Mouse (Mus musculus): ENCODE measurements around the gene Sall2. TPM values are rescaled to one million over a fixed set of nuclear protein-coding genes. Genes with fewer than 3 reads are reported as not detected.
"Not testable (repeated sequence)": the region's sequence is repeated elsewhere in the genome, so short reads cannot be mapped to it uniquely, and the experiment has no call there.

The Sall2 gene
- polyA plus RNA-seq, 1 experiment from 2014 or later: 27.0 TPM

DNA sequence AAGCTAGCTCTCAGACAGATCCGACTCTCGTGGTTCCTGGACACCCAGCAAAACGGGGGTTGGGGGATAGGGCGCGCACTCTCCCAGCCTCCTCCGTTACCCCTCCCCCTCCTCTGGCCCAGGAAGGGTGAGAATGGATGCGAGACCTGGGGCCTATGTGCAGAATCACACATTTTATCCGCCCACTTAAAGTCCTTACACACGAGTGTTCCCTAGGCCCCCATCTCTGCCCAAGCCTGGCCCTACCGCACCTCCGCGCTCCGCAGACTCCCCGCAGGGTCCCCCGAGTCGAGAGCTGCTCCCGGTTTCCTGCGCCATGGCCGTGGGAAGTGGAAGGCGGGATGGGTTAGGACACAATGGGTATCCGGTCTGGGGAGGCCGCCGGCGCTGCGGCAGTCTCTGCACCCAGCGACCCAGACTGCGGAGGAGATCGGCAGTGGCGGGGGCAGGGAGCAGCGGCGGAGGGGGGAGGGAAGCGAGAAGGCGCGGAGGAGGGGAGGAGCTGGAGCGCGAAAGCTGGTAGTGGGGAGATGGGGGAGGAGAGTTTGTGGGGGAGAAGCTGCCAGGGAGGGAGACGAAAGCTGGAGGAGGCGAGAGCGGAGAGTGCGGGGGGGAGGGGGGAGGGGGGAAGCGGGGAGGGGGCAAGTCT, 12.6 kb downstream of the Sall2 start:
- Histone ChIP-seq H3K4me3 (peak overlapping the region; percentile 79), H3K9me3 (peaks cover 17% of the 10 kb centered on the region; the same call in 1 of the 2 replicates), H3K27ac (peak overlapping the region; percentile 91), H3K9ac (peak overlapping the region; percentile 89), H3K4me1 (peaks cover 35% of the 10 kb centered on the region), H3K4me2 (replicated peaks) (peak overlapping the region; percentile 91), H3K36me3 (peaks cover 41% of the 10 kb centered on the region), H3K27me3 (no peaks in the 10 kb centered on the region)
- ATAC-seq (ENCODE audit: low FRiP score, low read depth): peak; percentile 82
- under 1% methylated on average over 31 of the region's 41 CpGs for WGBS

DNA sequence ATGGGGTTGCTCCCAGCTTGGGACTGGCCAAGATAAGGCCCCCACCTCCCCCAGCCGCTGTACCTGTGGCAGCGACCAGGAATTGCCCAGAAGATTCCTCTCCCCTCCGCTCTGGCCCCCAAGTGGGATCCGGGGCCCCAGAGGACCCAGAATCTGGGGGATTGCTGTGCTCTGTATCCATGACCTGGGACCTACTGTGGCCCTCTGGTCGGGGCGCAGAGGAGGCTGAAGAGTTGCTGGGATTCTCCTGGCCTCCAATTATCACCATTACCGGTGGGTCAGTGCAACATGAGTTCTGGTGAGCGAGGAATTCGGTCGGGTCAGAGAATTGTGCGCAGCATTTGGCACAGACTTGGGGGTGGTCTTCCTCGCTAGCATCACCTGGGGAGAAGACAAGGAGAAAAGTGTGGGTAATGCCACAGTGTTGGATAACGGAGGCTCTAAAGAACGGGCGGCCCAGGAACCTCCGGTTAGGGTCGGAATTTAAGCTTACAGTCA, 13.2 kb downstream of the Sall2 start:
- peak overlapping the region; percentile 91 for H3K27ac ChIP-seq
- ATAC-seq (ENCODE audit: low FRiP score, low read depth): no peak
- peak overlapping the region; percentile 91 for H3K4me2 ChIP-seq (replicated peaks)
- peaks cover 35% of the 10 kb centered on the region for H3K4me1 ChIP-seq
- H3K27me3 ChIP-seq: no peaks in the 10 kb centered on the region
- H3K9ac ChIP-seq: peak overlapping the region; percentile 89
- peaks cover 47% of the 10 kb centered on the region for H3K36me3 ChIP-seq
- H3K9me3 ChIP-seq: peaks cover 17% of the 10 kb centered on the region; the same call in 1 of the 2 replicates
- WGBS: 4% methylated on average over 17 of the region's 17 CpGs
- peak overlapping the region; percentile 79 for H3K4me3 ChIP-seq

DNA sequence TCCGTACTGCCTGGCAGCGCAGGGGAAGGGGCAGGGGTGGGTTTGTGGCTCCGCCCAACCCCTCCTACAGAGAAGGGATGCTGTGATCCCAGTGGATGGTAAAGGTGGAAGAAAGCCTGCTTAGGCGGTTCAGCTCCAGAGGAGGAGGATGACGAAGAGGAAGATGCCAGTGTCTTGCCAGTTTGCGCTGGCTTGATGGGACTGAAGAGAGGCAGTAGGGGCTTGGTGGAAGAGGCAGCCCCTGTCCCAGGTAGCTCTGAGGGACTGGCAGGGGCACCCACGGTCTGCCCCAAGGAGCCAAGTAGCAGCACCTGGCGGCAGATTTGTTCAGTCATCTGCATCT, 13.8 kb downstream of the Sall2 start:
- Histone ChIP-seq H3K9me3 (peaks cover 17% of the 10 kb centered on the region; the same call in 1 of the 2 replicates), H3K9ac (peak overlapping the region; percentile 89), H3K27me3 (no peaks in the 10 kb centered on the region), H3K4me2 (replicated peaks) (peak overlapping the region; percentile 91), H3K27ac (0 out of 2 replicates have a peak overlapping the region, but pooled peaks have one; percentile 91), H3K4me3 (peak overlapping the region; percentile 79), H3K4me1 (peaks cover 35% of the 10 kb centered on the region), H3K36me3 (peaks cover 48% of the 10 kb centered on the region)
- no peak for ATAC-seq (ENCODE audit: low FRiP score, low read depth)
- WGBS: 56% methylated on average over 8 of the region's 8 CpGs

DNA sequence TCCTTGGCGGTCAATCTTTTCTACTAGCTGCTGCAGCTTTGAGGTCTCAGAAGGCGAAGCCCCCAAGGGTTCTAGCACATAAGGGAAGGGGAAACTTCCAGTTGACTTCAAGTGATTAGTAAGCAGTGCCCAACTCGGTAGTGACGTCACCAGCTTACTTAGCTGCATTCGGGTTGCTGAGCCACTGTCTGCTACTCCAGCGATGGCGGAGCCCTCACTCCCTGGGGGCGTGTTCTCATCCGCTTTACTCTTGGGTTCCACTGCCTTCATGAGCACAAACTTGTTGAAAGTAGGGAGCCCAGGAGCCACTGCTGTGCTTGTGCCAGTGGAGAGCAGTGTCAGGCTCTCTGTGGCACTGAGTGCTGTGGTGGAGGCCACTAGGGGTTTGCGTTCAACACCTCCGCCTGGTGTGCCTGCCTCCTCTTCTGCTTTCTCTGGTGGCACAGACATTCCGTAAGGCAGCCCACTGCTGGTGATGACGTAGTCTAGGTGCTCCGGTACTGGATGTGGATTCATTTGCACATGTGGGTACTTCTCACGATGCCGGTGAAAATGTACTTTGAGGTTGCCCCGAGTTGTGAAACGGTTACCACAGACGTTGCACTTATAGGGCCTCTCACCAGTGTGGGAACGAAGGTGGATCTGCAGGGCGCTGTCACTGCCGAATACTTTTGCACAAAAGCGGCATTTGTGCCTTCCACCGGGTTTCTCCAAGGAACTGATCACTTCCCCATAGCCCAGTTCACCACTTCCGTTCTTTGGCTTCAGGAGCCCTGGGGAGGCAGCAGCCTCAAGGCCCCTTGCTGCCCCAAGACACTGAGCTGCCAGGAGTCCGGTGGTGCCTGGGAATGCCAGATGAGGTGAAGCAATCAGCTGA, 14.4 kb downstream of the Sall2 start:
- H3K4me1 ChIP-seq: peaks cover 35% of the 10 kb centered on the region
- WGBS: 89% methylated on average over 26 of the region's 26 CpGs
- no peak for ATAC-seq (ENCODE audit: low FRiP score, low read depth)
- 0 out of 2 replicates have a peak overlapping the region, but pooled peaks have one; percentile 89 for H3K9ac ChIP-seq
- no peaks in the 10 kb centered on the region for H3K27me3 ChIP-seq
- H3K36me3 ChIP-seq: peaks cover 54% of the 10 kb centered on the region
- peak overlapping the region; percentile 79 for H3K4me3 ChIP-seq
- no peak overlapping the region for H3K27ac ChIP-seq
- H3K4me2 ChIP-seq (replicated peaks): peak overlapping the region; percentile 91
- peaks cover 17% of the 10 kb centered on the region; the same call in 1 of the 2 replicates for H3K9me3 ChIP-seq

DNA sequence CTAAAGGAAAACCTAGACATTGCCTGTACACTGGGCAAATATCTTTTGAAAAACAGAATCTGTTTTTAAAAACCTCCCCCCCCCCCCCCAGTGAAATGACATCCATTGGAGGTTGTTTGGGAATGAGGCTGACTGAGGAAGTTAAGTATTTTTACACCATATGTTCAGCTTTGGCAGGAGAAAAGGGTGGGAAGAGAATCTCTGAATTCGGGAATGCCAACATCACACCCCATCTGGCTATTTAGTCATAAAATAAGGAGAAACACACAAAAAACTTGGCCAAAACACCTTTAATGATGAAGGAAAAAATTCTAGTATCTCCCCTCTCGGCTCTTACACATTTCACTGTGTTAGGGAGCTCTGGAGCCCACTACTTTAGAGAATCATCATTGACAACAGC, 17.7 kb downstream of the Sall2 start:
- peaks cover 17% of the 10 kb centered on the region; the same call in 1 of the 2 replicates for H3K9me3 ChIP-seq
- ATAC-seq (ENCODE audit: low FRiP score, low read depth): no peak
- H3K4me1 ChIP-seq: peaks cover 28% of the 10 kb centered on the region
- H3K4me3 ChIP-seq: no peak overlapping the region
- no peak overlapping the region for H3K4me2 ChIP-seq (replicated peaks)
- WGBS: 85% methylated on average over 2 of the region's 2 CpGs
- peaks cover 59% of the 10 kb centered on the region for H3K36me3 ChIP-seq
- H3K27ac ChIP-seq: no peak overlapping the region
- no peak overlapping the region for H3K9ac ChIP-seq
- H3K27me3 ChIP-seq: no peaks in the 10 kb centered on the region

DNA sequence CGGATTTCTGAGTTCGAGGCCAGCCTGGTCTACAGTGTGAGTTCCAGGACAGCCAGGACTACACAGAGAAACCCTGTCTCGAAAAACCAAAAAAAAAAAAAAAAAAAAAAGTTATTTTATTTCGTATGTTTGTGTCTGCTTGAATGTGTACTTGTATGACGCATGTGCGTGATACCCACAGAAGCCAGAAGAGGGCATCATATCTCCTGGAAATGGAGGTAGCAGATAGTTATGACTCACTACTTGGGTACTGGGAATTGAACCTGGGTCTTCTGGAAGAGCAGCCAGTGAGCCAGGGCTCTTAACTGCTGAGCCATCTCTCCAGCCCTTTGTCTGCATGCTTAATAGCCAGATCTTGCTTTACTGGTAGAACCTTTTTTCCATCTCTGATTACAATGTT, 18.2 kb downstream of the Sall2 start:
- not testable (repeated sequence) for H3K4me2 ChIP-seq (replicated peaks); H3K9ac ChIP-seq; ATAC-seq (ENCODE audit: low FRiP score, low read depth); H3K27ac ChIP-seq; H3K27me3 ChIP-seq; H3K4me3 ChIP-seq
- Histone ChIP-seq H3K9me3 (peaks cover 17% of the 10 kb centered on the region; the same call in 1 of the 2 replicates), H3K4me1 (peaks cover 26% of the 10 kb centered on the region), H3K36me3 (peaks cover 59% of the 10 kb centered on the region)
- WGBS: 95% methylated on average over 6 of the region's 6 CpGs

DNA sequence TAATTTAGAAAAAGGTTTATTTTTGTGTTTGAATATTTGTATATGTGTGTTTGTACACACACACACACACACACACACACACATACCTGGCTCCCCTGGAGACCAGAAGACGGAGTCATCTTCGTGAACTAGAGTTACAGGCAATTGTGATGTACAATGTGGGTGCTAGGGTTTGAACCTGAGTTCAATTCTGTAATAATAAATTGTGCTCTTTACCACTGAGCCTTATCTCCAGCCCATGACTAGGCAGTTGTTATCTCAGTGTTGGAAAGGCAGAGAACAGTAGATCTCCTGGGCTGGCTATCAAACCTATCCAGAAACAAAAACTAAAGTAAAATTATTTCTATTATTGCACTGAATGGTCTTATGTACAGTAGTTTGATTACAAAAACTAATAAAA, 22.5 kb downstream of the Sall2 start:
- 95% methylated on average over 2 of the region's 2 CpGs for WGBS
- Histone ChIP-seq H3K9ac (no peak overlapping the region), H3K4me3 (no peak overlapping the region), H3K36me3 (peaks cover 20% of the 10 kb centered on the region), H3K4me1 (peaks cover 5% of the 10 kb centered on the region), H3K27ac (no peak overlapping the region), H3K4me2 (replicated peaks) (no peak overlapping the region), H3K27me3 (no peaks in the 10 kb centered on the region), H3K9me3 (no peaks in the 10 kb centered on the region)
- no peak for ATAC-seq (ENCODE audit: low FRiP score, low read depth)

DNA sequence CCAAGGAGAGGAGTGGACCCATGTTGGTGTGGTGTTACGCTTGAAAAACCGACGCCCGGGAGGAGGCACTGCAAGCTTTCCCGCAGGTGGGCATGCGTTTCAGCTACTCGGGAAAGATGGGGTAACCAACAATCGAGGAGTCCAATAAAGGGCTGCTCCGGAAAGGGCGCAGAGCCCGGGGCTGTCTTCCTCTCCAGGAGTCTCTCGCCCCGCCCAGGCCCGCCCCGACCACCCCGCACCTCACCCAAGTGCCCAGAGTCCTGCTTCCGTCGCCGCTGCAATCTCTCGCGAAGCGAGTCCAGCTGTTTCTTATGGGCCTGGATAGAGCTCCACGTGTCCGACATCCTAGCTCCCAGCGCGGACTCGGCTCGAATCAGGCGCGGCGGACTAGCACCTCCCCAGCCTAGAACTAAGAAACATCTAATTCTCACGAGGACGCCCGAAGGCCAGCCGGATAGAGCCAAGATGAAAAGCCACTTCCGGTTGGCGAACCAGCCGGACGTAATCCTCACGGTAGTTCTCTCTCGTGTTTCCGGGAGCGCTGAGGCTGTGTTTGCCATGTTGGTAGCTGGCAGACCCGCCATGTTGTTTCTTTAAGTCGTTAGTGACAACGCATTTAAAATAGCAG, 23.8 kb downstream of the Sall2 start, which contains the start of gene Mettl3:
Mettl3 (minus strand) TSS at position 485 of the 628 bp plus-strand sequence.
- under 1% methylated on average over 46 of the region's 46 CpGs for WGBS
- no peaks in the 10 kb centered on the region for H3K9me3 ChIP-seq
- H3K4me3 ChIP-seq: peak within 1 kb of the TSS; percentile 71
- H3K9ac ChIP-seq: peak within 1 kb of the TSS; percentile 77
- peak within 1 kb of the TSS; percentile 81 for H3K4me2 ChIP-seq (replicated peaks)
- H3K27me3 ChIP-seq: no peaks in the 10 kb centered on the region
- peak within 1 kb of the TSS; percentile 93 for H3K27ac ChIP-seq
- peaks cover 5% of the 10 kb centered on the region for H3K4me1 ChIP-seq
- peak; percentile 94 for ATAC-seq (ENCODE audit: low FRiP score, low read depth)
- H3K36me3 ChIP-seq: peaks cover 18% of the 10 kb centered on the region

DNA sequence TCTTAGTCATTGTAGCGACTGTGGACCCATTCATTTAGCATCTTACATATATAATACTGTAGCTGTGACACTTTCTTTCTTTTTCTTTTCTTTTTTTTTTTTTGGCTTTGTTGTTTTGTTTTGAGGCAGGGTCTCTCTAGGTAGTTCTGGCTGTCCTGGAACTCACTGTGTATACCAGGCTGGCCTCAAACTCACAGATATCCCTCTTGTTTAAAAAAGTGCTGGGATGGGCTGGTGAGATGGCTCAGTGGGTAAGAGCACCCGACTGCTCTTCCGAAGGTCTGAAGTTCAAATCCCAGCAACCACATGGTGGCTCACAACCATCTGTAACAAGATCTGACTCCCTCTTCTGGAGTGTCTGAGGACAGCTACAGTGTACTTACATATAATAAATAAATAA, 25.0 kb downstream of the Sall2 start:
- not testable (repeated sequence) for H3K9ac ChIP-seq; H3K9me3 ChIP-seq; H3K27me3 ChIP-seq; ATAC-seq (ENCODE audit: low FRiP score, low read depth); H3K4me1 ChIP-seq; H3K27ac ChIP-seq; H3K4me3 ChIP-seq
- WGBS: 92% methylated on average over 3 of the region's 3 CpGs
- H3K36me3 ChIP-seq: peaks cover 18% of the 10 kb centered on the region
- peak overlapping the region; percentile 81; the same call in 1 of the 2 replicates for H3K4me2 ChIP-seq (replicated peaks)

DNA sequence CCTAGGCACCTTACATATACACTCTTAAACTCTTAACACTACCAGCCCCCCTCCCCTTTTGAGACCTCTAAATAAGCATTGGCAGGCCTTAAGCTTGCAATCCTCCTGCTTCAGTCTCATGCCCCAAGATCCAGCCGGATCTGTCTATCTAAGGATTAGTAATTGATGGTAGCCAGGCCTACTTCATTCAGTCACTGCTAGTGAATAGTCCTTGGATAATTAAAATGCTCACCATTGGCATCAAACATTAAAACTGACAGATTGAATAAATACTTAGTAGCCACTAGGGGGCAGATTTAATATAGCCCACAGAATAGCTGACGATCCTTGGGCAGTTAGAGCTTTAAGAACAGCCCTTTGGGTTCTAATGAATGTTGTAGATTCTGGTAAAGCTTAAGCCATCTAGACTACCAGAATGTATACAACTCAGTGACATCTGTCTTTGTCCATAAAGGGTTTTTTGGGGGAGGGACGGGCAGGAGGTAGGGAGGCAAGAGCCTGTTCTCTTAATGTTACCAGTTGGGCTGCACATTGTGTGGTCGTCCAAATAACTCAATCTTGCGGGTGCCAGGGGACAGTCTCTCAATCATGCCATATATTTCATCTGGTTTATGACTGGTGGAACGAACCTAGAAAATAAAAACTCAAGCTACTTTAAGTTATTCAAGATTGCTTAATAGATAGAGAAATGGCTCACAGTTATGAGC, 32.9 kb downstream of the Sall2 start:
- WGBS: 71% methylated on average over 6 of the region's 6 CpGs
- no peaks in the 10 kb centered on the region for H3K27me3 ChIP-seq
- ATAC-seq (ENCODE audit: low FRiP score, low read depth): peak; percentile 32; the same call in 1 of the 2 replicates
- no peak overlapping the region for H3K4me2 ChIP-seq (replicated peaks)
- no peak overlapping the region for H3K4me3 ChIP-seq
- no peak overlapping the region for H3K9ac ChIP-seq
- H3K36me3 ChIP-seq: peaks cover 86% of the 10 kb centered on the region
- no peaks in the 10 kb centered on the region for H3K9me3 ChIP-seq
- H3K4me1 ChIP-seq: no peaks in the 10 kb centered on the region
- H3K27ac ChIP-seq: no peak overlapping the region

DNA sequence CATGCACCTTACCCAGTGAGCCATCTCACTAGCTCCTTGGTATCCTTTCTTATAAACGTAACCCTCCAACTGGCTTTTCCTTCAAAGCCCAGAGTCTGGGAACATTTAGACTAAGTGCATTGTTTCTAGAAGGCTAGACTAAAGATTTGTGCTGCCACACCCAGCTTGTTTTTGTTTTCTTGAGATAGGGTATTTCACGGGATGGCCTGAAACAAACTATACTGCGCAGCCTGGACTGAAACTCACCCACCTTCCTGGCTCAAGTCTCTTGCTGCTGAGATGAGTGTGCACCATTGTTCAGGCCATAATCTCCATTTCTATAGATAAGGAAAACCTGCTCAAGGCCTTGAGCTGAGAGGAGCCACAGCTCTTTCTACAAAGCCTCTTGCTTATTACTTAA, 44.4 kb downstream of the Sall2 start:
- ATAC-seq (ENCODE audit: low FRiP score, low read depth): no peak
- H3K27ac ChIP-seq: no peak overlapping the region
- no peak overlapping the region for H3K4me3 ChIP-seq
- no peaks in the 10 kb centered on the region for H3K27me3 ChIP-seq
- no peak overlapping the region for H3K9ac ChIP-seq
- no peak overlapping the region for H3K4me2 ChIP-seq (replicated peaks)
- no peaks in the 10 kb centered on the region for H3K9me3 ChIP-seq
- H3K36me3 ChIP-seq: peaks cover 42% of the 10 kb centered on the region
- 93% methylated on average over 3 of the region's 3 CpGs for WGBS
- peaks cover 8% of the 10 kb centered on the region for H3K4me1 ChIP-seq
